Mouse (Mus musculus): Measurements from ENCODE around the gene Tekt3.

- TF ChIP-seq CTCF (IDR thresholded peaks at IDR 0.05; ENCODE audit: insufficient read depth, low read depth, low read length), result no peak
- no peak for TF ChIP-seq POLR2A (IDR thresholded peaks at IDR 0.05; ENCODE audit: insufficient read depth, low read depth, low read length)
Measured at GRCm38 (mm10) chr11:63084536-63084935, 23.1 kb downstream of the Tekt3 start.

Data from olfactory bulb, adult 2 months (tissue).